ENCODE assay signal across 7 mouse cellular contexts in genomic region chr5:111619974-111620373, GRCm38 (mm10).
DNase-seq lines count a peak whose midpoint lies in the region; ATAC-seq lines count a peak whose summit lies in the region.

No protein-coding gene starts in this region.

- DNase-seq in urinary bladder, postnatal 14 days (ENCODE audit: low spot score) = peak; percentile 76
- DNase-seq in urinary bladder, adult 2 months (ENCODE audit: low spot score) = no peak
- DNase-seq in gastrocnemius, postnatal 25 days = peak; percentile 90
- DNase-seq in kidney, postnatal 10 days = peak; percentile 62
- DNase-seq in natural killer cell, adult 2 months (ENCODE audit: low spot score in 2 of 2) = no peak
- no peak for DNase-seq in c-Kit-positive CD71-positive TER-119-positive erythroid progenitor cells, embryonic 14.5 days (ENCODE audit: low spot score)

- peaks cover 2% of the 10 kb centered on the region; the same call in 1 of the 2 replicates for H3K4me1 ChIP-seq in stomach, embryonic 16.5 days (ENCODE audit: control insufficient read depth, insufficient read depth, low read length)

- ATAC-seq in stomach, embryonic 16.5 days (ENCODE audit: insufficient read depth, low FRiP score) = peak; percentile 81

- no peaks in the 10 kb centered on the region for H3K27me3 ChIP-seq in stomach, embryonic 16.5 days (ENCODE audit: control insufficient read depth, insufficient read depth, low read length)

- H3K4me2 ChIP-seq in stomach, embryonic 16.5 days (ENCODE audit: low read depth, low read length) = no peak overlapping the region

- H3K9ac ChIP-seq in stomach, embryonic 16.5 days (ENCODE audit: low read length) = peak overlapping the region; percentile 50; the same call in 1 of the 2 replicates

- H3K36me3 ChIP-seq in stomach, embryonic 16.5 days (ENCODE audit: control insufficient read depth, insufficient read depth, low read length) = no peaks in the 10 kb centered on the region

- no peaks in the 10 kb centered on the region for H3K9me3 ChIP-seq in stomach, embryonic 16.5 days (replicated peaks; ENCODE audit: control insufficient read depth, low read length)

- WGBS in stomach, embryonic 16.5 days = 28% methylated on average over 9 of the region's 9 CpGs

- H3K4me3 ChIP-seq in stomach, embryonic 16.5 days (replicated peaks; ENCODE audit: low read length) = no peak overlapping the region

- peak overlapping the region; percentile 75 for H3K27ac ChIP-seq in stomach, embryonic 16.5 days (ENCODE audit: low read length)

Comparison
In these comparisons a context has a peak if more than half of its experiments do, and no peak if none do; other contexts are left out.
1. DNase-seq: peak in urinary bladder, postnatal 14 days (single experiment), gastrocnemius, postnatal 25 days (single experiment) and kidney, postnatal 10 days (single experiment); none in urinary bladder, adult 2 months (single experiment), natural killer cell, adult 2 months (0 of 2) and c-Kit-positive CD71-positive TER-119-positive erythroid progenitor cells, embryonic 14.5 days (single experiment).